Mouse (Mus musculus): ENCODE measurements around the gene Rtkn2. TPM values are rescaled to one million over a fixed set of nuclear protein-coding genes. Genes with fewer than 3 reads are reported as not detected.

Gene Rtkn2
- under 1 TPM; 0.20 to 0.34 (median 0.28) TPM for total RNA-seq (2022)

DNA sequence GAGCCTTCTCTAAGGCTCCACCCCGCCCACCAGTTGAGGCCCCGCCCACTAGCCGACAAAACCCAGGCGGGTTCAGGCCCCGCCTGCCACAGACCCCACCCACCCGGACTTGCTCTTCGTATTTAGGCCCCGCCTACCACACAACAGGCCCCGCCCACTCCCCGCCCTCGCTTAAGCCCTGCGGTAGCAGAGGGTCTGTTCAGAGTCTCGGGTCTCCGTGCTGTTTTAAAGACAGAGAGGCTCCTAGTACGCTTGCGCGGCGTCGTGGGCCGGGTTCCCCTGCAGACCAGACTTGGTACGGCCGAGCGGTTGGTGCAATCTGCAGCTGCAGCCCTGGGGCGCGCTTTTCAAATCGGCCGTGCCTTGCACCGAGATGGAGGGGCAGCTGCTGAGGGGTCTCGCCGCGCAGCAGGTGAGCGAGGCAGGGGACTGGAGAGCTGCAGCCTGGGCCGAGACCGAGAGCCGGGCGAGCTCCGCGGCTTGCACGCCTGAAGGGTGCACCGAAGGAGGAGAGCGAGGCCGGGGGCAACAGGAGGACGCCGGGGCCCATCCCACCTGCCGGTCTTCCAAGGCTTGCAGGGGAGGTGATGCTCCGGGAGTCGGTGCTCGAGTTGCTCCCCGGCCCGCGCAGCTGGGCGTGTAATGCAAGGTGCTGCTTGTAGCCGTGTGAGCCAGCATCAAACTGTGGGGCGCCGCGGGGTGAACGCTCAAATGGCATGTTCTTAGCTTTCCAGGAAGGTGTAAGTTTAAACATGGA lies at the start of gene Rtkn2:
TSS of gene Rtkn2 (plus strand) at position 170 of the 757 bp plus-strand sequence.
- DNase-seq (ENCODE audit: low spot score) = peak; percentile 79

DNA sequence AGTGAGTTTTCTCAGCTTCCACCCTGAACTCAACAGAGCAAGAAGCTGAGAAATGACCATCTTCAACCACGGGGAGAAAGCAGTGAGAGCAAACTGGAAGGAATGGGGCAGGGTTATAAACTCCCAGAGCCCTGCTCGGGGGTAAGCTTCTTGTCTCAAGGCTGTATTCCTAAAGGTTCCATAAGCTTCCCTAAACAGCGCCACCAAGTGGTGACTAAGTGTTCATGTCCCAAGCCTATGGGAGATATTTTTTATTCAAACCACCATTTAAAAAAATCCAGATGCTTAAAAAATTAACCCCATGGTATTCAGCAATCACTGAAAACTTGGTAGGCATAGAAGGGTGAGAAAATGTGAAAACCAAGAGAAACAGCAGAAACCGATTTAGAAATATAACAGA lies 48.0 kb upstream of the Rtkn2 start:
- no peak for DNase-seq (ENCODE audit: low spot score)

DNA sequence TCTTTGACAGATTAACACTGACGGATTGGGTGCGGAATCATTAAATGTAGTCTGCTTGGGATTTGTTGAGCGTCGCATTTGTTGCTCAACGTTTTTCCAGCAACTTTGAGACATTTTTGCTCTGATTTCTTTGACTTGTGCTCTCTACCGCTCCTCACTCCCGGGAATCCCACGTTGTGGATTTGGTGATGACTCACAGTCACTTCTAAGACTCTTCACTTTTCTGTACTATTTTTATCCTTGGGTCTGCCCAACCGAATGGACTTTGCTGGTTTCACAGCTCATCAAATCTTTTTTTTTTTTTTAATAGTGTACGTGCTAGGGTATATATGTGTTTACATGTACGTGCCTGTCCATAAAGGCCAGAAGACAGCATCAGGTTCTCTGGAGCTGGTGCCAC lies 46.6 kb upstream of the Rtkn2 start:
- DNase-seq (ENCODE audit: low spot score) = no peak

DNA sequence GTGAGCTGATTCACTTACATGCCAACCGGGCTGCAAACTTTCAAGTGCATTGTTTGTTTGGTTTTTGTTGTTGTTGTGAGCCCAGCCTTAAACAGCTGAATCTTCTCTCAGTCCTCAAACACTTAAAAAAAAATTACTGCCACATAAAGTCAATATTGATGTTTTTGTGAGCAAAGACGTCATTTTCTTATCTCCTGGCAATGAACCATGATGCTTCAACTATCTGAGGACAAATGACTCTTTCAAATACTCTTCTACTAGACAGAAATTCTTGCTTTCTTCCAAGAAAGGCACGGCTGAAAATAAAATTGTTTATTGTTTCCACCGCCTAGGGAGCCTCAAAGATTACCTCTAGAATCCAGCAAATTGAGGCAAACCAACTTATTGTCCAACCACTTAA lies 42.4 kb upstream of the Rtkn2 start:
- no peak for DNase-seq (ENCODE audit: low spot score)

DNA sequence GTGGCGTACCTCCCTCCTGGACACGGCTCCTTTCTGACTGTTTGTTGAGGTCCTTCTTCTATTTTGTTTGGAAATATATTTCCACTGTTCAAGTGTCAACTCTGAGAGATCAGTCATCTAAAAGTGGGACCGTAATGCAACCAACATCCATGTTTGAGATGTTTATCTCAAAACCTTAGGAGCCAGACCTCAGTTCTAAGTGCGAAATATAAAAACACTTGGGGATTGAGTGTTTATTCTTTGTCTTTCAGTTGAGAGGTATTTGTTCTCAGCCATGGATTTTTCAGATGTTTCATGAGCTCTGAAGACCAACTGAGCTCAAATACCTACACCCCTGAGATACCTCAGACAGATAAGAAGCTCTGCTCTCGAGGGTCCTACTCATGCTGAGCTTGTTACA lies 41.6 kb upstream of the Rtkn2 start:
- no peak for DNase-seq (ENCODE audit: low spot score)

DNA sequence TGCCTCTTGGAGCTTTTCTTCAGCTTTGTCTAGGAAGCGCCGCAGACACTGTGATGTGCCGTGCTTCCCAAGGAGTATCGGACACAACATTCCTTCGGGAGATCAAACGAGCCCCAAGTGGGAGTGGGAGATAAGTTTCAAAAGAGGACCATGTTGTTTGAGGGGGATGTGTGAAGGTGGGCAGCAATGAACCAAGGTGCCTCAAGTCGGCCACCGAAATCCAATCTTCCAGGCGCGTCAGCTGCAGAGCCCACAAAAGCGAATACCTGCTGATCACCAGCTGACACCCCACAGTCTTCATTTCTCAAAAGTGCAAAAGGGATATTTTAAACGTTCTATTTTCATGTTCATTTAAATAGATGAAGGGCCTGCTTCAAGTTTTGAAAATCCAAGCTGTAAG lies 39.8 kb upstream of the Rtkn2 start:
- no peak for DNase-seq (ENCODE audit: low spot score)

DNA sequence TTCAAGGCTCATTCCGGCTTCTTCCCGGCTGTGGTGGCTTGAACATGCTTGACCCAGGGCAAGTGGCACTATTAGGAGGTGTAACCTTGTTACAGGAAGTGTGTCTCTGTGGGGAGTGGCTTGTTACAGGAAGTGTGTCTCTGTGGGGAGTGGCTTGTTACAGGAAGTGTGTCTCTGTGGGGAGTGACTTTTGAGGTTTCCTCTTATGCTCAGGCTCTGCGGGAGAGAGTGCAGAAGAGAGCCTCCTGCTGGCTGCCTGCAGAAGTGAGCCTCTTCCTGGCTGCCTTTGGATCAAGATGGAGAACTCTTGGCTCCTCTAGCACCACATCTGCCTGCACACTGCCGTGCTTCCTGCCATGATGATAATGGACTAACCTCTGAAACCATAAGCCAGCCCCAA lies 35.9 kb upstream of the Rtkn2 start:
- DNase-seq (ENCODE audit: low spot score) = no peak

DNA sequence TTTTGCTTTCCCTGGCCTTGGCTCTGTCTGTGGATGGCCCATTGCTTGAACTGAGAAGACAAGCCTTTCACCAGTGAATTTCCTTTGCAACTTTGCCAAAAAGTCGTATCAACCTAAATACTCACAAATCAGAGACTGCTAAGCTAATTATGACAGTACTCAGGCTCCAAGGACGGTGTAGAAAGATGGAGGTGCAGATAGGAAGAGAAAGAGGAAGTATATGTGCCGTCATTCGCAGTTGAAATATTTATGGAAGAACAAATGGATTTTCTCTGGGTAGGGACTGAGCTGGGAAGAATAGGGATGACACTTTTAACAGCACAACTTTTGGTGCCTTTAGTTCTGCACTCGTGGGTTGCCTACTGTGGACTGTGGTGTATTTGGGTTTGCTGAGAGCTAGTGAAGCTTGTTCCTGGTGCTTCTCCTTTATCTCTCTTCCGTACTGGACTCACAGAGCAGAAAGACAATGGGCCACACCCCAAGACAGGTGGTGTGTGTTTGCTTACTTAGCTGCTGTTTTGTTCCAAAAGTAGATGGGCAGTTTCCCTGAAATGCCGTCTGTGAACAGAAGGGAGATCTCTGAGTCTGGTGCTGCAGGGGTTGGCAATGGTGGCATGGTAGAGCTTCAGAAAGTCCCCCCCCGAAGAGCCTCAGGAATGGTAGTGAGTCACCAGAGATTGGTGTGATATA lies 29.2 kb upstream of the Rtkn2 start:
- DNase-seq (ENCODE audit: low spot score) = no peak

DNA sequence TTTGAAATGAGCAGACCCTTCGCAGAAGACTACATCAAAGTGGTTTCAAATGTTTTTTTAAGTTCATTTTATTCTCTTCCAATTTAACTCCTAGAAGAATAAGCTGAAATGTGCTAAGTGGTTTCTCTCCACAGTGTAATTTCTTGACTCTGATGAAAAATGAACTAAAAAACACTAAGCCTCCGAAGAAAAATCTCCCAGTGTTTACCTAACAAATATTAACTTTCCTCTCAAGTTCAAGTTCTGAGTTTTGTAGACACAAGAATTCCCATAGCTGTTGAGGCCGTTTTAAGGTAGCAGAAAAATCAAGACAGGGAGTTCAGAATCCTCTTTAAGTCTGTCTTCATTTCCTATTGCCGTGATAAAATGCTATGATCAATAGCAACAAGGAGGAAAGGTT lies 27.7 kb upstream of the Rtkn2 start:
- DNase-seq (ENCODE audit: low spot score) = no peak

DNA sequence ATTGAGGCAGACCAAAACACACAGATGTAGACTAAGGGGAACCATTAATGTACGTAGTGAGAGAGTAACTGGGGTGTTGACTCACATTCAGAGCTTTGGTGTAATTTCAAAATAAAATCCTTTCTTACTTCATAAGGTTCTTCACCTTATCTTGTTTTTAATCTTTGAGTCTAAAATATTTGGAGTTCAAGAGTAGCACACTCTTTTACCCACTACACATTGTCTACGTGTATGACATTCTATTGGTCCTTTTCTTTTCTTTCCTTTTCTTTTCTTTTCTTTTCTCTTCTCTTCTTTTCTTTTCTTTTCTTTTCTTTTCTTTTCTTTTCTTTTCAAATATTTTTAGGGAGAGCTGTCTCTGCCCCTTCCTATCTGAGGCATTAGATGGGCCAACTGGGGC lies 23.4 kb upstream of the Rtkn2 start:
- no peak for DNase-seq (ENCODE audit: low spot score)

DNA sequence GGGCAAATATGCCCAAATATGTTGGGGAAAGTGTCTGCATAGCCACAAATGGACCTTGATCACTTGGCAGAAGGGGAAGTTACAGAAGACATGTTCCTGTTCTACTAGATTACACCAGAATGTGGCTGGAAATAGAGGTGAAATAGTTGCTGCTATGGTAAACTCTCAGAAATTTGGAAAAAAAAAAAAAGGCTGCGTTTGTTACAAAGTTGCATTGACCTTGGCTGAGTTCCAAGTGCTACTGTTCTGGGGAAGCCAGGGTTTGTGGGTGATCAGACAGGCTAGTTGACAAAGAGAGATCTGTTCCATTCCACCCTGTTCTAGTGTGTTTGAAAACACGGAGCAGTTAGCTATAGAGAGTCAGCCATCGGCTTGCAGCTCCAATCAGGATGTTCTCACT lies 19.4 kb upstream of the Rtkn2 start:
- DNase-seq (ENCODE audit: low spot score) = no peak

DNA sequence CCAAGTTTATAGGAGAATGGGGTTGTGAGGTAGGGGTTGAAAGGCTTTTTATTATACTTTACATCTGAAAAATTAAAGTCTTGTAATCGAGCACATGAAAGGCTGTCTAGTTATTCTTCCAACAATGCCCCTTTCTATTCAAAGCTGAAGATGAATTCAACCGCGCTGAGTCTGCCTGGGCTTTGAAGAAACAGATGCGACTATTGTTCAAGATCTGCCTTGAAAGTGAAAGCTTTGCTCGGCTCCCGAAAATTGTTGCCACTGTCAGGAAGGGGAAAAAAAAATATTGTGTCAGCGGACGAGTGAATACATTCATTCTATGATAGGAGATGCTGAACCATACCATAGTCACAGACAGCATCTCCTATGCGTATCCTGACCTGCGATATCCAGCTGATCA lies 16.9 kb upstream of the Rtkn2 start:
- DNase-seq (ENCODE audit: low spot score) = no peak

DNA sequence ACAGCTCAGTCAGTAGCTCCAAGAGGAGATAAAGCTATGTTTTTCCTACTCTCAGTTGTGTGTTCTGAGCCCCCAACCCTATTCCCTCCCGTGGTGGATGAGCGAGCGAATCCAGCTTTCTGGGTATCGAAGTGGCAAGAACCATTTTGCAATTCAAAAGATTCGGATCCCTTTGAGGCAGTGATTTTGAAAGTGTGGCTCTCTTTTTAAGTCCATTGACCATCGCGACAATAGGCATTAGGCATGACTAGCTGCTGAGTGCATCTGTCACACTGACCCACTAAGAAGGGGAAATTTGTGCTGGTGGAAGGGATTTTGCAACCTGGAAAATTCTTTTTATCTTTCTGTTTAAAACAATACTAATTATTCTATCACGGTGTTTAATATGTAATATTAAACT lies 15.3 kb upstream of the Rtkn2 start:
- no peak for DNase-seq (ENCODE audit: low spot score)

DNA sequence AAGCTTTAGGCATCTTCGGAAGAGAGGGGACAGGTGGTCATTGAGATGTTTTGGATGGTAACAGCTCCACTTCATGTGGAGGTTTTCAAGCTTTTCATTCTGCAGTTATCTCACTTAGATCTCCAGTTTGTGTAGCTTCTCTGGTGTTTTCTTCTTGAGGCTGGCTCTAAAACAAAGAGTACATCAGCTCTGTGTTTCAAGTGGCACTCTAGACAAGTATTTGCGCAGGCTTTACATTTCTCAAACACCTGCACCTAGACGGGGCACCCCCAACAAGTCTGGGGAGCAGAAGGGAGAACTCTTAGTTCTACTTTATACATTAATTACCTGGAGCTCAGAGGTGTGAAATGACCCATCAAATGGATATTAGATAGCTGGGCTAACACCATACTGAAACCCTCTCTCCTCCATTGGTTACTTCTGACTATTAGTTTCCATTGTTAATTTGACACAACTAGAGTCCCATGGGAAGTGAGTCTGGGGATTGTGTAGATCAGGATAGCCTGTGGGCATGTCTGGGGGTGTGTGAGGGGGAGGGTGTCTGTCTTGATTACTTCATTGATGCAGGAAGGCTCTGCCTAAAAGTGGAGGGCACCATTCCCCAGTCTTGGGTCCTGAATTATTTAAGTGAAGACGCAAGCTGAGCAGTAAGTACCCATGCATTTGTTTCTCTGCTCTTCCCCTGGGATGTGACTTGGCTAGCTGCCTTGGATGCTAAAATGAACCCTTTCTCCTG lies 14.0 kb upstream of the Rtkn2 start:
- no peak for DNase-seq (ENCODE audit: low spot score)

DNA sequence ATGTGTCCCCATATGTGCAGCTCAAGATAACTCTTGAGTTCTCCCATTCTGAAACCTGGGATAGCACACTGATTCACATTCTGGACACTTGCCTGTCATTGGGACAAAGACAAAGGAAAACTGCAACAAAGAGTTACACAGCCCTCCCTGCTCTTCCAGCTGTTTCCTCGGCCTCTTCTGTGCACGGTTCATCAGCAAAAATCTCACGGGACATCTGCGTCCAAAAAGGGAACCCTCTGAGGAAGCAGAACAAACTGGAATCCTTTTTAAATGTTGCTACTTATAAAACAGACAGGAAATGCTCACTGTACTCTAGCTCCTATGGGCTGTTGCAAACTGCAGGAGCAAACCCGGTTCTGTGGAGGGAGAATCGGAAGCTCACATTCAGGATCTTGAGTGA lies 13.3 kb upstream of the Rtkn2 start:
- DNase-seq (ENCODE audit: low spot score) = peak; percentile 62

DNA sequence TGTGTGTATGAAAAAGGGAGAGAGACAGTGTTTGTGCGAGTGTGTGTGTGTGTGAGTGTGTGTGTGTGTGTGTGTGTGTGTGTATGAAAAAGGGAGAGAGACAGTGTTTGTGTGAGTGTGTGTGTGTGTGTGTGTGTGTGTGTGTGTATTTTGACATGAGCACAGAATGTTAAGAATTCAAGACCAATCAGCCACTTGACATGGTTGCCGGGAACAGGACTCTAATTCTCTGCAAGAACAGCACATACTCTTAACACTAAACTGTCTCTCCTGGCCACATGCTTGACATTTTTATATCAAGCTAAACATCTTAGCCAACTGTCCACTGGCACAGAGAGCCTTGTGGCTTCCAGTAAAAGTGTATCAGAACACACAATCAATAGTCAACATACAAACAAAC lies 12.4 kb upstream of the Rtkn2 start:
- DNase-seq (ENCODE audit: low spot score) = no peak

DNA sequence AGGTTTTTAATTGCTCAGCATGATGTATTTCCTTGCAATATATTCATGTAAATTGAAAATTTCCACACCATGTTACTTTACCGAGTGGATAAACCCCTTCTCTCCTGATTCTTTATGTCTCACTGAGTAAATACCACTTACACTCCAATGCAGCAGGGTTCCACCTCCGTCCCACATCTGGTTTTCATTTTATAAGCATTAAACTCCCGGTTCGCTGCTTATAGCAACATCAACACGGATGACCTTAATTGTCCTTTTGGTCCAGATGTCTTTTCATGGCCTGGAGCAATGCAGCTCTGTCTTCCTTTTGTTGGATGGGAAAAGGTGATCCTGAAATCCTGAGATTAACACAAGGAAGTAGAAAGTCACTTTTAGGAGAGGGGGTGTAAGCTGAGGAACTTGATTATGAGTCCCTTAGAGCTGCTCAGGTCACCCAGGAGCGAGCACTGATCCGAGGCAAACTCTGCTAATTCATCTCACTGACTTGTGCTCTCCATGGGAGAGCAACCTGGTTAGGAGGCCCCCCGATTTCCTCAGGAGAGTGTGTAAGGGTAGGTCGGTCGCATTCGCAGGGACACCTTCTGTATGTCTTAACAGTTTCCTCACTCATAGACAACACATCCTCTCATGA lies 8.1 kb upstream of the Rtkn2 start:
- DNase-seq (ENCODE audit: low spot score) = no peak

DNA sequence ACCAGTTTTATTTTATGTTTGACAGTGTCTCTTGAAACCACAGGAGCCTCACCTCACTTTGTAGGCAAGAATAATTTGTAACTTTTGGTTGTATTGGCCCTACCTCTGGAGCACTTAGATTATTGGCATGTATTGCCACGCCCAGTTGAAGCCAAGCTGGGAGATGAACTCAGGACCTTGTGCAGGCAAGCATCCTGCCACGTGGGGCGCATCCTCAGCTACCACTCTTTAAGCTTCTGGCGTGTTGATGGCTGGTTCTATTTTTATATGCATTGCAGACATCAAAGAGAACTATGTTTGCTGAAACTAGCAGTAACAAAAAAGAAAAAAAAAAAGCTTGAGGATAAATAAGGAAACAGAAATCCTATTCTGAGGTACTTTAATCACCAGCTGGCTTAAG lies 2.1 kb upstream of the Rtkn2 start:
- DNase-seq (ENCODE audit: low spot score) = no peak

DNA sequence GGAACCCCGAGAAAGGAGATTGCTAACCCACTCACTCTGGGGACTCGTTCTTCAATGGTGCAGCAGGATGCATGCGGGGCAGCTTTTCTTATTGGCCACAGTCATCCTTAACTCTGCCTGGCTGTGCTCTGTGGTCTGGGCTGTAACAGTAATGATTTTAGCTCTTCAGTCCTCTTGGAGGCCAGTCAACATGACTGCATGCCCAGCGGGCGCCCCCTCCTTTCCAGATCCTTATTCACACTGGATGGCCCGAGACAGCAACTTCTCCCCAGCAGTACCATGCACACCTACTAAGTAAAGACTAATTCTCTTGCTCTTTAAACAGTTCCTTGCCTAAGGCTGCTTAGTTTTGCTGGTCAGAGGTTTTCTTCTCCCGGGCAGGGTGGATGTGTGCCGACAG lies 4.4 kb downstream of the Rtkn2 start:
- DNase-seq (ENCODE audit: low spot score) = no peak

DNA sequence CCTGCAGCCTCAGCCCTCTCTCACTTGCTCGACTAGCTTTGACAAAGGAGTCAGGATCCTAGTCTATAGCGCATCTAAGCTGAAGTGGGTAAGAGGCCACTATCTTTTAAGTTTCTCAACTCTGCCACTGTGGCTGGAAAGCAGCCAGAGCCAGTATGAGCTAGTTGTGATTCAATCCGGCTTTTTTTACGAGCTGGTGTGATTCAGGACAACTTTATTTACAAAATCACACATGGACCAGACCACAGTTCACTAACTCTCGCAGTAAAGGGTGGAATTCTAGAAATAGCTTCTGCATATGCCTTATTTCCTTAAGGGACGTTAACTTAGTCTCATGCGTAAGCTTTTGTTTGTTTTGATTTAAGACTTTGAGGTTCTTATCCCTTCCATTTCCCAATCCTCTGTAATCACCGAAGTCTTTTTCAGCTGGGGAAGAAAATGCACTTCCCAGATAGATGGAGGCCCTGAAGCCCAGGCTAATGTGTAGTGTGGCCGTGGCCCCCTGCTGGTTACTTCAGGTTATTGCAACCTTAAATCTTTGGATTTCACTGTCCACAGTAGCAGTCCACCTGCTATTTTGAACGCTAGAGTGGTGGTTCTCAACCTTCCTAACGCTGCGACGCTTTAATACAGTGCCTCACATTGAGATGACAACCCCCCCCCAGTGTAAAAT lies 5.0 kb downstream of the Rtkn2 start:
- peak; percentile 57 for DNase-seq (ENCODE audit: low spot score)

DNA sequence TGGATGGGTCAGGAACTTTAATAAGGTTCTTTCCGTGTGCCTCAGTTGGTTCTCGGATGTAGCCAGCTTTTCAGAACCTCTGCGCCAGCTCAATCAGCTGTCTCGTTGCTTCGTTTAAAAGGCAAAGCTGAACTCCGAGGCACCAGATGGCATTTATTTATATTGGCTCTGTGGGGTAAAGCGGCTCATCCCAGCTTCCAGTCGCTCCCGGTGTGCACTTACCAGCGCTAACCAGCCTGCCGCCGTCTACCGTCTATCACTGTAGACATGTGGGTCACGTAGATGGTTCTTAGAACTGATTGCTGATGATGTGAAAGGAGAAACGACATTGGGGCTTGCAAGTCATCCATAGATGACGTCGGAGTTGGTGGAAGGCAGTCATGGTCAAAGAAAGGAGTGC lies 5.7 kb downstream of the Rtkn2 start:
- no peak for DNase-seq (ENCODE audit: low spot score)

DNA sequence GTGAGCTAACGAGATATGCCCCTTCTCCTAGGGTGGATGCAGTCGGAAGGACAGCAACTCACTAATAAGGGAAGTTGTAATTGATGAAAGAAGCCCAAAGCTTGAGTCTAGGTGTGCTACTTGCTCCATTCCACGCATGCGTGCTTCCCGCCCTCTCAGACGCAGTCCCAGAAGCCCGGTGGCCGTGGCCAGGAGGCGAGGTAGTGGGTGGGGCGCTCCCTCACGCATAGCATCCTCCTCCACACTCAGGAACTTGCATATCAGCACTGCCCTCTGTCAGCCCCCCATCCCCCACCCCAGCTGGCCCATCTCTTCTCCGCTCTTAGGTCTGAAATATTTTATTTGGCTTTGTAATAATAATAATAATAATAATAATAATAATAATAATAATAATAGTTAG lies 16.0 kb downstream of the Rtkn2 start:
- no peak for DNase-seq (ENCODE audit: low spot score)

All from heart, adult 8-10 months (tissue).